Mouse (Mus musculus) frontal cortex, adult (tissue): ENCODE results near the gene Sap18.
"Not testable (repeated sequence)": the region's sequence is repeated elsewhere in the genome, so short reads cannot be mapped to it uniquely, and the experiment has no call there.

Experiments used
- ATAC-seq: cut with Nextera tagmentation; 2 replicates; pipeline ENCODE4 v1.9.2; 2017; ENCODE audit warnings: mild to moderate bottlenecking, moderate library complexity, mixed read lengths; ENCODE audit not compliant: low TSS enrichment

The Sap18 gene

DNA sequence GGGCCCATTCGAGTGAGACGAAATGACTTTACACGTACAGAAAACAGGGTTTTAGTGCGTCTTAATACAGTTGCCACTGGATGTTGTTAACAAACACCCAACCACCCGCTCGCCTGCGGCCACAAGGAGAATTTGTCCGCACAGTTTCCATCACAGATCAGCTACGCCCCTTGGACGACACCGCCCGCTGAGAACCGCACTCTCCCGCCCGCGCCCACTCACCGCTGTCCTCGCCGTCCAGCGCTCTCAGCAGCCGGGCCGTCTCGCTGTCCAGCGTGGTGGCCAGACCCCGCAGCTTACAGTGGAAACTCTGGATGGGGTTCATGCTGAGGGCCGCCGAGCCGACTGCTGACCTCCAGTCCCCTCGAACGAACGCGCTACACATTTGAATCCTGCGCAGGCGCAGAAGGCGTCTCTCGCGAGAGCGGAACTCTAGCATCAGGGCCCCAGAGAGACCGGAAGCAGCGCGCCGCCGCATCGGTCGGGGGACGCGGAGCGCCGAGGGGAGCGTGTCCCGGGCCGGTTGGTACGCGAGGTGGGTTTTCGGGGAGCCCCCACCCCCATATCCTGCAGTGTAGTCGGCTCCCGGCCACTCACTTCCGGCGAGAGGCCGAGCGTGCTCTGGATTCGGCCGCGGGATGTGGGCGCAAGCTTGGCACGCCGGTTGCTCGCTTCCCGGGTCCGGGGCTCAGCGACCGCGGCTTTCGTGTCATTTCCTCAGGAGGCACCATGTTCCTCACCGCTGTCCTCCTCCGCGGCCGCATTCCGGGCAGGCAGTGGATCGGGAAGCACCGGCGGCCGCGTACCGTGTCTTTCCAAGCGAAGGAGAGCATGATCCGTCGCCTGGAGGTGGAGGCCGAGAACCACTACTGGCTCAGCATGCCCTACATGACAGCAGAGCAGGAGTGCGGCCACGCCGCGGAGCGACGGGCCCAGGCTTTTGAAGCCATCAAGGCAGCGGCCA, 28.1 kb downstream of the Sap18 start, which contains the start of the genes Ska3 and Mrpl57:
Ska3 (minus strand) TSS at position 398 of the 964 bp plus-strand sequence.
Mrpl57 (plus strand) TSS at position 447 of the 964 bp plus-strand sequence.
- ATAC-seq, result peak; percentile 95

DNA sequence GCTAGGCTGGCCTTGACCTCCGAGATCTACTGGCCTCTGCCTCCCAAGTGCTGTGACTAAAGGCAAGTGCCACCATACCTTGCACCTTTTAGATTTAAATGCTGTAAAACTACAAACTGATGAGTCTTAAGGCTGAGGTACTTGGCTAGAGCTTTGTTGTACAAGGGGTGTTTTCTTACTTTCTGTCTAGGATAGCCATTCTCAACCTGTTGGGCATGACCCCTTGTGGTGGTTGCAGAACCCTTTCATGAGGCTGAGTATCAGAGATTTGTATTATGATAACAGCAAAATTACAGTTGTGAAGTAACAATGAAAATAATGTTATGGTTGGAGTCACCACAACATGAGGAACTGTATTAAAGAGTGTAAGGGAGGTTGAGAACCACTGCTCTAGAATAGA, 29.3 kb downstream of the Sap18 start:
- ATAC-seq, result no peak

DNA sequence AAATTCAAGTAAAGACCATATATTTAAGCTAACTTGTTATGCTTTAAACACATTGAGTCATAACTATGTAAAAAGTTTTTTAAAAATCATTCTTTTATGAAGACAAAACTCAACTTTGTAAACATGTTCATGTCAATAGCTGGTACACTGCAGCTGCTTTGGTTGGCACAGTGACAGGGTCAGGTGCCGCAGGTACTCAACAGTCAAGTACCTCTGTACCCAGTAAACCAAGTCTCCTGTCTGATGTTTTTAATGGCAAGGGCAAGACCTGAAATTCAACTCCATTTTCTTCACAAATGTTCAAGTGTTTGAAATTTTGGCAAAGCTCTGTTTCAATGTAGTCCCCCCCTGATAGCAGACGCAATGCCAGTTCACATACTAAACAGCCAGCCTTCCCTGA, 35.5 kb downstream of the Sap18 start:
- ATAC-seq, result no peak

GRCm38 (mm10) chr14:57835157-57835556, 37.2 kb downstream of the Sap18 start:
- ATAC-seq, result no peak

GRCm38 (mm10) chr14:57844535-57844934, 46.6 kb downstream of the Sap18 start:
- no peak for ATAC-seq

GRCm38 (mm10) chr14:57848061-57848460, 50.1 kb downstream of the Sap18 start:
- not testable (repeated sequence) for ATAC-seq

DNA sequence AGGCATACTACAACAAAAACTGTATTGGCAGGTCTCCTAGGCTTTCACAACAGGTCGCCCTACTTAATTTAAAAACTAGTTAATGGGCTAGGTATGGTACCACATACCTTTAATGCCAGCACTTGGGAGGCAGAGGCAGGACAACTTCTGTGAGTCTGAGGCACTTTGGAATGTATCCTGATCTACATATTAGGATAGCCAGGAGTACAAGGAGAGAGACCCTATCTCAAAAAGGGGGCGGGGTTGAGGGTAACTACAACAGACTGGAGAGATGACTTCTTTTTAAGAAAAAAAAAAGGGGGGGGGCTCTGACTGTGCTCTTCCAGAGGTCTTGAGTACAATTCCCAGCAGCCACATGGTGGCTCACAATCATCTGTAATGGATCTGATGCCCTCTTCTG, 50.7 kb downstream of the Sap18 start:
- ATAC-seq, result no peak

GRCm38 (mm10) chr14:57850330-57850729, 52.4 kb downstream of the Sap18 start:
- peak; percentile 73 for ATAC-seq

GRCm38 (mm10) chr14:57852961-57853360, 55.0 kb downstream of the Sap18 start:
- ATAC-seq, result no peak

GRCm38 (mm10) chr14:57856037-57856436, 58.1 kb downstream of the Sap18 start:
- not testable (repeated sequence) for ATAC-seq
